Mouse (Mus musculus): ENCODE measurements around the gene Pdzd8.

DNA sequence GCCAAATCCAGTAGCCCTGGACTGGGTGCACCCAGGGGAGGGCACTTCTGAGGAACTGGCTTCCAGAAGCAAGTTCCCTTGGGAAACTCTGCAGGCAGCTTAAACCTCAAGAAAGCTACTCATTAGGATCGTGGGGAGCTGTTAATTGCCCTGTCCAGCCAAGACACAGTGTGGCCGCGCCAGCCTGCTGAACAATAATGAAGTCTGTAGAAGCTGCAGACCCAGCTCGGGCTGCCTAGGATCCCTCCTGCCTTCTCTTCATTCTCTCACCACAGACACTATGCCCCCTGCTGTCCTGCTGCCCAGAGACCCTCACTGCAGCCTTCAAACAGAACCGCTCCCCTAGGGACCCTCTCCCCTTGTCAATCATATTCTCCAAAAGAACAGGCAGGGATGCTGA is 42.8 kb upstream of the Pdzd8 start:
- TF ChIP-seq CTCF (IDR thresholded peaks at IDR 0.05; ENCODE audit: extremely low read depth, insufficient read length, insufficient replicate concordance, low read depth, low read length), result no peak
- TF ChIP-seq POLR2A (IDR thresholded peaks at IDR 0.05; ENCODE audit: low read depth, low read length), result no peak
